Mouse (Mus musculus): ENCODE measurements around the gene Ube2l3. TPM values are rescaled to one million over a fixed set of nuclear protein-coding genes. Genes with fewer than 3 reads are reported as not detected.
"Not testable (repeated sequence)": the region's sequence is repeated elsewhere in the genome, so short reads cannot be mapped to it uniquely, and the experiment has no call there.

The Ube2l3 gene
- polyA plus RNA-seq, 1 experiment from 2014 or later = 349 TPM

GRCm38 (mm10) chr16:17168049-17168448 is 34.4 kb downstream of the Ube2l3 start:
- Histone ChIP-seq H3K4me2 (no peak overlapping the region), H3K27me3 (ENCODE audit: insufficient read depth, low read length) (no peaks in the 10 kb centered on the region), H3K9me3 (ENCODE audit: low read depth, low read length) (no peaks in the 10 kb centered on the region), H3K4me1 (ENCODE audit: insufficient read depth) (no peaks in the 10 kb centered on the region), H3K36me3 (ENCODE audit: insufficient read depth) (peaks cover 44% of the 10 kb centered on the region), H3K27ac (ENCODE audit: low read depth) (no peak overlapping the region), H3K4me3 (ENCODE audit: low read depth, low read length) (no peak overlapping the region), H3K9ac (no peak overlapping the region)
- ATAC-seq (ENCODE audit: insufficient read depth) (no peak), DNase-seq (peak; percentile 34)
- 60% methylated on average over 5 of the region's 5 CpGs for WGBS
- no peak for TF ChIP-seq CTCF (IDR thresholded peaks at IDR 0.05; ENCODE audit: low read depth)

- Histone ChIP-seq H3K9ac (no peak overlapping the region), H3K4me1 (ENCODE audit: insufficient read depth) (no peaks in the 10 kb centered on the region), H3K27ac (ENCODE audit: low read depth) (no peak overlapping the region), H3K27me3 (ENCODE audit: insufficient read depth, low read length) (no peaks in the 10 kb centered on the region), H3K9me3 (ENCODE audit: low read depth, low read length) (no peaks in the 10 kb centered on the region), H3K36me3 (ENCODE audit: insufficient read depth) (peaks cover 38% of the 10 kb centered on the region), H3K4me2 (no peak overlapping the region), H3K4me3 (ENCODE audit: low read depth, low read length) (no peak overlapping the region)
- ATAC-seq (ENCODE audit: insufficient read depth) = no peak
- no peak for DNase-seq
- TF ChIP-seq CTCF (IDR thresholded peaks at IDR 0.05; ENCODE audit: low read depth) = no peak
These were observed 35.3 kb downstream of the Ube2l3 start for GRCm38 (mm10) chr16:17167179-17167578.

- not testable (repeated sequence) for DNase-seq; ATAC-seq (ENCODE audit: insufficient read depth); H3K27me3 ChIP-seq (ENCODE audit: insufficient read depth, low read length); H3K9me3 ChIP-seq (ENCODE audit: low read depth, low read length); H3K4me2 ChIP-seq; H3K27ac ChIP-seq (ENCODE audit: low read depth); H3K4me1 ChIP-seq (ENCODE audit: insufficient read depth); H3K9ac ChIP-seq; H3K4me3 ChIP-seq (ENCODE audit: low read depth, low read length)
- H3K36me3 ChIP-seq (ENCODE audit: insufficient read depth) = peaks cover 36% of the 10 kb centered on the region
- 76% methylated on average over 1 of the region's 1 CpGs for WGBS
These were observed 37.0 kb downstream of the Ube2l3 start for GRCm38 (mm10) chr16:17165478-17165877.

GRCm38 (mm10) chr16:17154346-17154745 is 48.1 kb downstream of the Ube2l3 start:
- WGBS = 95% methylated on average over 2 of the region's 2 CpGs
- Histone ChIP-seq H3K9ac (no peak overlapping the region), H3K36me3 (ENCODE audit: insufficient read depth) (peaks cover 63% of the 10 kb centered on the region), H3K4me3 (ENCODE audit: low read depth, low read length) (no peak overlapping the region), H3K9me3 (ENCODE audit: low read depth, low read length) (no peaks in the 10 kb centered on the region), H3K4me2 (no peak overlapping the region), H3K4me1 (ENCODE audit: insufficient read depth) (no peaks in the 10 kb centered on the region), H3K27me3 (ENCODE audit: insufficient read depth, low read length) (no peaks in the 10 kb centered on the region), H3K27ac (ENCODE audit: low read depth) (no peak overlapping the region)
- DNase-seq (no peak), ATAC-seq (ENCODE audit: insufficient read depth) (no peak)
- no peak for TF ChIP-seq CTCF (IDR thresholded peaks at IDR 0.05; ENCODE audit: low read depth)

GRCm38 (mm10) chr16:17151874-17152273 is 50.6 kb downstream of the Ube2l3 start:
- ATAC-seq (ENCODE audit: insufficient read depth) = no peak
- peaks cover 41% of the 10 kb centered on the region for H3K36me3 ChIP-seq (ENCODE audit: insufficient read depth)

GRCm38 (mm10) chr16:17150520-17151258 is 51.8 kb downstream of the Ube2l3 start:
- H3K4me3 ChIP-seq (ENCODE audit: low read depth, low read length) = no peak overlapping the region
- no peak overlapping the region for H3K4me2 ChIP-seq
- no peak for ATAC-seq (ENCODE audit: insufficient read depth)
- DNase-seq = no peak
- TF ChIP-seq CTCF (IDR thresholded peaks at IDR 0.05; ENCODE audit: low read depth) = no peak
- WGBS = 79% methylated on average over 7 of the region's 7 CpGs
- H3K9ac ChIP-seq = no peak overlapping the region
- H3K27me3 ChIP-seq (ENCODE audit: insufficient read depth, low read length) = no peaks in the 10 kb centered on the region
- H3K36me3 ChIP-seq (ENCODE audit: insufficient read depth) = peaks cover 35% of the 10 kb centered on the region
- H3K27ac ChIP-seq (ENCODE audit: low read depth) = no peak overlapping the region
- no peaks in the 10 kb centered on the region for H3K9me3 ChIP-seq (ENCODE audit: low read depth, low read length)
- H3K4me1 ChIP-seq (ENCODE audit: insufficient read depth) = peaks cover 14% of the 10 kb centered on the region

More at GRCm38 (mm10) chr16:17151874-17152273, 50.6 kb downstream of the Ube2l3 start:
- no peak for TF ChIP-seq CTCF (IDR thresholded peaks at IDR 0.05; ENCODE audit: low read depth)
- WGBS = 96% methylated on average over 4 of the region's 4 CpGs
- H3K9ac ChIP-seq = no peak overlapping the region
- no peak overlapping the region for H3K4me3 ChIP-seq (ENCODE audit: low read depth, low read length)
- no peak overlapping the region for H3K4me2 ChIP-seq
- no peak for DNase-seq
- no peak overlapping the region for H3K27ac ChIP-seq (ENCODE audit: low read depth)
- no peaks in the 10 kb centered on the region for H3K27me3 ChIP-seq (ENCODE audit: insufficient read depth, low read length)
- H3K9me3 ChIP-seq (ENCODE audit: low read depth, low read length) = no peaks in the 10 kb centered on the region
- H3K4me1 ChIP-seq (ENCODE audit: insufficient read depth) = peaks cover 14% of the 10 kb centered on the region

GRCm38 (mm10) chr16:17148084-17148483 is 54.4 kb downstream of the Ube2l3 start:
- Histone ChIP-seq H3K27ac (ENCODE audit: low read depth) (no peak overlapping the region), H3K9me3 (ENCODE audit: low read depth, low read length) (no peaks in the 10 kb centered on the region), H3K4me3 (ENCODE audit: low read depth, low read length) (peak overlapping the region; percentile 58), H3K4me2 (peak overlapping the region; percentile 99), H3K36me3 (ENCODE audit: insufficient read depth) (peaks cover 15% of the 10 kb centered on the region), H3K27me3 (ENCODE audit: insufficient read depth, low read length) (no peaks in the 10 kb centered on the region), H3K4me1 (ENCODE audit: insufficient read depth) (peaks cover 14% of the 10 kb centered on the region), H3K9ac (peak overlapping the region; percentile 54; the same call in 1 of the 2 replicates)
- ATAC-seq (ENCODE audit: insufficient read depth) (peak; percentile 12; the same call in 1 of the 2 replicates), DNase-seq (peak; percentile 78)
- 6% methylated on average over 16 of the region's 16 CpGs for WGBS
- TF ChIP-seq CTCF (IDR thresholded peaks at IDR 0.05; ENCODE audit: low read depth) = peak; percentile 67
